Mouse (Mus musculus) neural tube, embryonic 14.5 days (tissue): ENCODE data around the gene Ly9. TPM values are rescaled to one million over a fixed set of nuclear protein-coding genes. Genes with fewer than 3 reads are reported as not detected.

Experiments used
- ATAC-seq: fragments of 200-750 bp; cut with Nextera tagmentation; 2 replicates; pipeline ENCODE4 v1.8.0; 2017; ENCODE audit warnings: low read depth, mild to moderate bottlenecking, moderate TSS enrichment, moderate library complexity
- H3K27ac ChIP-seq: fragments of 300-500 bp; sonication (generic); 2 replicates; pipeline ENCODE4 v1.5.1; 2014; ENCODE audit warnings: low read depth, mild to moderate bottlenecking, control low read depth, low read length, moderate library complexity, mixed read lengths
- H3K27me3 ChIP-seq: fragments of 300-500 bp; sonication (generic); 2 replicates; pipeline ENCODE4 v1.6.1; 2014; ENCODE audit warnings: low read length; ENCODE audit not compliant: control insufficient read depth, insufficient read depth
- H3K36me3 ChIP-seq: fragments of 300-500 bp; sonication (generic); 2 replicates; pipeline ENCODE4 v1.6.1; 2014; ENCODE audit warnings: low read length, mixed read lengths; ENCODE audit not compliant: control insufficient read depth, insufficient read depth
- H3K4me1 ChIP-seq: fragments of 300-500 bp; sonication (generic); 2 replicates; pipeline ENCODE4 v1.6.1; 2014; ENCODE audit warnings: low read length; ENCODE audit not compliant: control insufficient read depth, insufficient read depth
- H3K4me2 ChIP-seq: fragments of 300-500 bp; sonication (generic); 2 replicates; pipeline ENCODE4 v1.6.1; 2014; ENCODE audit warnings: mild to moderate bottlenecking, low read depth, low read length, control low read depth
- H3K4me3 ChIP-seq: fragments of 300-500 bp; sonication (generic); 2 replicates; pipeline ENCODE4 v1.5.1; 2014; ENCODE audit warnings: low read depth, low read length, control low read depth, mixed read lengths
- H3K9ac ChIP-seq: fragments of 300-500 bp; sonication (generic); replicated peaks from 2 replicates; pipeline ENCODE4 v1.6.1; 2014; ENCODE audit warnings: low read depth, mild to moderate bottlenecking, control low read depth, low read length, mixed read lengths
- H3K9me3 ChIP-seq: fragments of 300-500 bp; sonication (generic); 2 replicates; pipeline ENCODE4 v1.6.1; 2016; ENCODE audit warnings: low read length; ENCODE audit not compliant: control insufficient read depth
- WGBS: fragments of 180-500 bp; shearing (Covaris S2); extraction: QIAGEN DNeasy Blood & Tissue Kit; methylation state at CpG from one replicate; pipeline ENCODE4 v1.1.7; 2014; 5-methylcytosine and 5-hydroxymethylcytosine counted together
- polyA plus RNA-seq: library from polyadenylated mRNA; unstranded; fragments of >200 nt; fragmentation: Nextera tagmentation; extraction: Ambion mirVana; gene quantifications from 2 replicates; pipeline ENCODE4 v1.2.1, GENCODE M21; 2014

Gene Ly9
- polyA plus RNA-seq, 1 experiment from 2014 or later = not detected

DNA sequence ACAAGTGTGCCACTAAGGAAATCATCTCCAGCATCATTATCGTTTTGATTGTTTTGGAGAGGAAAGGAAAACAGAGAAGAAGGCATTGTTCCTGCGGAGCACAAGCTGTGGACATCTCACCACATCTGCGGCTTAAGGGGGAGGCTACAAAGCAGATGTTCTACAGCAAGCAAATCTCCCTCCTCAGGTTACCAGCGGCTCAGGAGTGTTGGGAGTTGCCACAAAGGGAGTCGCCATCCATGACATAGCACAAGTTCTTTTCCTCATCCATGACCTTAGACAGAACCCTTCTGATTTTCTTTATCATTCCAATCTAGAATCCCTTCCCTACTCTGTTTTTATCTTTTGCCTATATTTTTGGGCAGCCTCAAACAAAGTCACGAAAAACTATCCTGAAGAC, 28.5 kb upstream of the Ly9 start:
- WGBS = 75% methylated on average over 6 of the region's 6 CpGs
- Histone ChIP-seq H3K9ac (no peak overlapping the region), H3K36me3 (no peaks in the 10 kb centered on the region)

DNA sequence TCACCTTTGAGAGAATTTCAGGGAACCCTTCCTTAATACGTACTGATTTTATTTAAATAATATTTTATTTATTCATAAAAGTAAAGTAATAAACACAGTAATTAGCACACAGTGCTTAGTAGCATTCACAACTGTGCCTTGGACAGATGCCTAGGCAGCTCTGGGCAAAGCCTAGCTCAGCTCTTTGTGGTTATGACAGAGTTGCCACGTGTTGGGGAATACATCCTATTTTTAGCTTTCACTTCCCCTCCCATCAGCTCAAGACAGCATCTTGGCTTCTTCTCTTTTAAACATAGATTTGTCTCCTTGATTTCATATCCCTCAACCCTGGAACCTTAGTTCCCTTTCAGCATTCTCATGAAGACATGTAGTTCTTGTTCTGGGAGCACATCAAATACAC, 24.2 kb upstream of the Ly9 start:
- 79% methylated on average over 2 of the region's 2 CpGs for WGBS
- Histone ChIP-seq H3K4me3 (no peak overlapping the region), H3K27ac (no peak overlapping the region), H3K9ac (no peak overlapping the region), H3K36me3 (no peaks in the 10 kb centered on the region), H3K4me2 (no peak overlapping the region), H3K27me3 (no peaks in the 10 kb centered on the region), H3K4me1 (no peaks in the 10 kb centered on the region), H3K9me3 (no peaks in the 10 kb centered on the region)
- ATAC-seq = no peak

More for the DNA sequence above, 28.5 kb upstream of the Ly9 start:
- ATAC-seq = no peak
- Histone ChIP-seq H3K4me3 (no peak overlapping the region), H3K4me2 (no peak overlapping the region), H3K27ac (no peak overlapping the region), H3K4me1 (no peaks in the 10 kb centered on the region), H3K27me3 (no peaks in the 10 kb centered on the region), H3K9me3 (no peaks in the 10 kb centered on the region)

GRCm38 (mm10) chr1:171630912-171631311, 23.7 kb upstream of the Ly9 start:
- ATAC-seq = no peak
- Histone ChIP-seq H3K36me3 (no peaks in the 10 kb centered on the region), H3K27me3 (no peaks in the 10 kb centered on the region), H3K27ac (no peak overlapping the region), H3K4me2 (no peak overlapping the region), H3K9ac (no peak overlapping the region), H3K4me3 (no peak overlapping the region), H3K9me3 (no peaks in the 10 kb centered on the region), H3K4me1 (no peaks in the 10 kb centered on the region)
- 83% methylated on average over 4 of the region's 4 CpGs for WGBS

DNA sequence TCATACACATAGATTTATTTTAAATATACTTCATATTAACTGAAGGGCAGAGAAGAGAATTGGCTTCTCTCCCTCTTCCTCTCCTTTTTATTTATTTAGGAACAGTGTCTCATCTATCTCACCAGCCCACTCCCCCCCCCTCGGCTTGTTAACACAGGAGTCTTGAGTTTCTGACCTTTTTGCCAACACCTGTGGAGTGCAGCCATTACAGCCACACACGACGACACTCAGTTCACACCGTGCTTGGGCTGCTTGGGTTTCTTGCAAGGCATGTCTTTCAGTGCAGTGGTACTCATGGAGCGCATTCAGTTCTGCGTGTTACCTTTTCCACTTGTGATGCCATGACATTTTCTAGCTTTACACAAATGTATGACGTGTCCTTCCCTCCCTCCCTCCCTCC, 22.8 kb upstream of the Ly9 start:
- 92% methylated on average over 7 of the region's 7 CpGs for WGBS
- Histone ChIP-seq H3K36me3 (no peaks in the 10 kb centered on the region), H3K4me2 (no peak overlapping the region), H3K4me3 (no peak overlapping the region), H3K27ac (no peak overlapping the region), H3K27me3 (no peaks in the 10 kb centered on the region), H3K4me1 (no peaks in the 10 kb centered on the region), H3K9ac (no peak overlapping the region), H3K9me3 (no peaks in the 10 kb centered on the region)
- no peak for ATAC-seq

GRCm38 (mm10) chr1:171629168-171629567, 22.0 kb upstream of the Ly9 start:
- no peaks in the 10 kb centered on the region for H3K27me3 ChIP-seq
- H3K36me3 ChIP-seq = no peaks in the 10 kb centered on the region
- H3K4me1 ChIP-seq = no peaks in the 10 kb centered on the region
- no peak overlapping the region for H3K4me3 ChIP-seq
- H3K9ac ChIP-seq = no peak overlapping the region
- H3K9me3 ChIP-seq = no peaks in the 10 kb centered on the region
- no peak overlapping the region for H3K4me2 ChIP-seq
- no peak overlapping the region for H3K27ac ChIP-seq
- WGBS = 88% methylated on average over 6 of the region's 6 CpGs
- no peak for ATAC-seq

- Histone ChIP-seq H3K27me3 (no peaks in the 10 kb centered on the region), H3K4me1 (no peaks in the 10 kb centered on the region), H3K4me2 (no peak overlapping the region), H3K9ac (no peak overlapping the region), H3K36me3 (no peaks in the 10 kb centered on the region), H3K4me3 (no peak overlapping the region), H3K27ac (no peak overlapping the region), H3K9me3 (no peaks in the 10 kb centered on the region)
- no peak for ATAC-seq
- 90% methylated on average over 3 of the region's 3 CpGs for WGBS
Observed at GRCm38 (mm10) chr1:171627801-171628200, 20.6 kb upstream of the Ly9 start.

DNA sequence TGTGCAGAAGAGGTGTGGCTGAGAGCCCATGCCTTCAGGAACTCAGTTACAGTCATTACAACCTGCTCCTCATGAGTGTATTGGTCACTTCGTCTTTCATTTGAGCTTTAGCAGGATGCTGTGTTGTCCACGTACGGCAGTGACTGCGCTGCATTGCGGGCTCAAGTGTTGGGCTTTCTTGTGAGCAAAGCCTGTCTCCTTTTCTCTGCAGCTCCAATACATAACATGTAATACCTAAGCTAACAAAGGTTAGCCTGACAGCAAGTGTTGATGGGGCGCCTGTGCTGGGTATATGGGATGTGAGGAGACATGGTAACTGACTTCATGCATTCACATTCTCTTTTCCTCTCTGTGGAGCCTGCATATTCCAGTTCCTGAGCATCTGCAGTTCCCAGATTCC, 12.9 kb upstream of the Ly9 start:
- Histone ChIP-seq H3K9me3 (no peaks in the 10 kb centered on the region), H3K27me3 (no peaks in the 10 kb centered on the region), H3K4me3 (no peak overlapping the region), H3K9ac (no peak overlapping the region), H3K27ac (no peak overlapping the region), H3K36me3 (no peaks in the 10 kb centered on the region), H3K4me1 (no peaks in the 10 kb centered on the region), H3K4me2 (no peak overlapping the region)
- WGBS = 90% methylated on average over 6 of the region's 6 CpGs
- ATAC-seq = no peak

- H3K4me2 ChIP-seq = no peak overlapping the region
- ATAC-seq = no peak
- no peak overlapping the region for H3K27ac ChIP-seq
- no peaks in the 10 kb centered on the region for H3K27me3 ChIP-seq
- H3K9ac ChIP-seq = no peak overlapping the region
- H3K36me3 ChIP-seq = no peaks in the 10 kb centered on the region
- H3K9me3 ChIP-seq = no peaks in the 10 kb centered on the region
- 92% methylated on average over 3 of the region's 3 CpGs for WGBS
- H3K4me3 ChIP-seq = no peak overlapping the region
- H3K4me1 ChIP-seq = no peaks in the 10 kb centered on the region
Observed at GRCm38 (mm10) chr1:171619645-171620044, 12.4 kb upstream of the Ly9 start.

DNA sequence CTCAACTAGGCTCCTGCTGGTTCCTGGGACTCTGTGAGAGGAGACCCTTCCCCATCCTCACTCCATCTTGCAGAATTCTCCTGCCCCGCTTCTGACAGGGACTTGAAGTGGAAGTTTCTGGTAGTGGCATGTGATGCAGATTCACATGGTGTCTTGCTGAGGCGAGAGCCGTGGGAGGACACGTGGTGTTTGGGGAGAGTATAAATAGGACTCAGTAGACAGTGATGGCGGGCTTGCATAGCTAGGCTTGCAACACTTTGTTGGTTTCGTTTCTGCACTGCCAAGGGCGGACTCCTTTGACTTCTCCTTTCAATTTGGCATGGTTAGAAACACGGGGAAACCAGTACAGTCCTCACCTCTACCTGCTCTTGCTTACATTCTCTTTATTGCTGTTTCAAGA, 11.8 kb upstream of the Ly9 start:
- no peak overlapping the region for H3K4me2 ChIP-seq
- H3K4me3 ChIP-seq = no peak overlapping the region
- no peaks in the 10 kb centered on the region for H3K4me1 ChIP-seq
- H3K9ac ChIP-seq = no peak overlapping the region
- no peaks in the 10 kb centered on the region for H3K9me3 ChIP-seq
- no peak for ATAC-seq
- H3K27ac ChIP-seq = no peak overlapping the region
- WGBS = 88% methylated on average over 8 of the region's 8 CpGs
- H3K36me3 ChIP-seq = no peaks in the 10 kb centered on the region
- H3K27me3 ChIP-seq = no peaks in the 10 kb centered on the region
